Mouse (Mus musculus): ENCODE measurements around the gene Yars. TPM values are rescaled to one million over a fixed set of nuclear protein-coding genes. Genes with fewer than 3 reads are reported as not detected.

Yars gene
- 11.2 TPM for polyA plus RNA-seq (2014; fragmentation: Illumina TruSeq; extraction: RNeasy Lipid Tissue Mini Kit (QIAGEN cat#74804); ENCODE audit: low read depth, low replicate concordance)

DNA sequence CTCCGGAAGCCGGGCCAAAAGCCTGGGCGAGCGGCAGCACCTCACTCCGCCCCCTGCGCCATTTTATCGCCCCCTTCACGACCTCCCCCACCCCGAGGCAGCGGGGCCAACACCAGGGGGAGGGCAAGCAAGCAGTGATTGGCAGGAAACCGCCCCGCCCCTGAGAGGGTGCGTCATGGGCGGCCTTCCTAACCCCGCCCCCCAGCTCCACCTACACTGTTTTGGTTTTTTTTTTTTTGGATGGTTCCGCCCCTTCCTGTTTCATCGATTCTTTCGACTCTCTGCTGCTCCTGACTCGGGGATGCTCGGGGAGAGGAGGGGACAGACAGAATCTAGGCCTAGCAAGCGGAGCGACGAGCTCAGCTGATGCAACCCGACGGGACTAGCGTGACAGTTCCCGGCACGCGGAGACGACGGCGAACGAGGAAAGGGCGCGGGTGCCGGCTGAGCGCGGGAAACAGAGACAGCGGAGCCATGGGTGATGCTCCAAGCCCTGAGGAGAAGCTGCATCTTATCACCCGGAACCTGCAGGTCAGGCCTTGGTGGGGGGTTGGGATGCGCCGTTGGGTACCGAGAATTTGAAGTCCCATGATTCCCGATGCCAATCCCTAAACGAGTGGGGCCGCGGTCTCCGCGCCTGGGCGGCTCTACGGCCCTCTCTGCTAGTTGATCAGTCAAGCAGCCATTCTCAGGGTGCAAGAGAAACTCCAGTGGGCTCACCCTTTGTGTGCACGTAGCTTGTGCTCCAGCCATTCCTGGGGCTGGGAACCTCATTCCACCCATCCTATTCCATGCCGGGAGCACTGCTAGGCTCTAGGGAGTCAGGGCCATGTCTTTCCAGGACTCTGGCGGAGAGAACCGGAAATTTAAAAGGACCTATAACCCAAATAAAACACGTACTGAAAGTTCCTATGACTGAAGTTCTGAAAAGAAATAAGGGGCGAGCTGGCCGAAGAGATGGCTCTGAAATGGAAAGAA is at the start of gene Yars, which contains the start of gene S100pbp:
Gene Yars (plus strand): TSS at position 219 of the 978 bp plus-strand sequence.
Gene S100pbp (minus strand): TSS at position 186 of the 978 bp plus-strand sequence.

DNA sequence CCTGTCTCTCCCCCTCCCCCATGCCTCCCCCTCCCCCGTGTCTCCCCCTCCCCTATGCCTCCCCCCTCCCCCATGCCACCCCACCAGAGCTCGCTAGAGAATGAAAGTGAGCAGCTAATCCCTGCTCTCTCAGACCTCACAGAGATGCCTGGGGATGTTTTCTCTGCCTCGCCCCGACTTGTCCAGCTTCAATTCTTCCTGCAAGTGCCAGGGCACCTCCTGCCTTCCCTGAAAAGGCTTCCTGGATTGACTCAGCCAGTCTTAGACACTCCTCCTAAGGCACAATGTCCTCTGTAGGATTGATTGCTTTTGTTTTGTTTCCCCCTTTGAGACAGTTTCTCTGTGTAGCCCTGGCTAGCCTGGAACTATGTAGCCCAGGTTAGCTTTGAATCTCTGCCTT is 71.6 kb downstream of the Yars start, which contains the start of gene C77080:
Gene C77080 (minus strand): TSS at position 209 of the 400 bp plus-strand sequence.

Other genes starting within 250 kb of the Yars start
- 1.9 TPM for gene Azin2, start 227.3 kb upstream of the Yars start, polyA plus RNA-seq (2014; fragmentation: Illumina TruSeq; extraction: RNeasy Lipid Tissue Mini Kit (QIAGEN cat#74804); ENCODE audit: low read depth, low replicate concordance)
- gene Ak2, start 197.8 kb upstream of the Yars start, polyA plus RNA-seq (2014; fragmentation: Illumina TruSeq; extraction: RNeasy Lipid Tissue Mini Kit (QIAGEN cat#74804); ENCODE audit: low read depth, low replicate concordance) = 36.0 TPM
- gene Rnf19b, start 131.5 kb upstream of the Yars start, polyA plus RNA-seq (2014; fragmentation: Illumina TruSeq; extraction: RNeasy Lipid Tissue Mini Kit (QIAGEN cat#74804); ENCODE audit: low read depth, low replicate concordance) = 7.5 TPM
- gene Tmem54, start 84.2 kb upstream of the Yars start, polyA plus RNA-seq (2014; fragmentation: Illumina TruSeq; extraction: RNeasy Lipid Tissue Mini Kit (QIAGEN cat#74804); ENCODE audit: low read depth, low replicate concordance) = not detected
- gene Hpca, start 67.7 kb upstream of the Yars start, polyA plus RNA-seq (2014; fragmentation: Illumina TruSeq; extraction: RNeasy Lipid Tissue Mini Kit (QIAGEN cat#74804); ENCODE audit: low read depth, low replicate concordance) = 0.76 TPM
- gene Fndc5, start 52.8 kb upstream of the Yars start, polyA plus RNA-seq (2014; fragmentation: Illumina TruSeq; extraction: RNeasy Lipid Tissue Mini Kit (QIAGEN cat#74804); ENCODE audit: low read depth, low replicate concordance) = 2.0 TPM
- 55.9 TPM for gene S100pbp, start within 50 bp of the Yars start, polyA plus RNA-seq (2014; fragmentation: Illumina TruSeq; extraction: RNeasy Lipid Tissue Mini Kit (QIAGEN cat#74804); ENCODE audit: low read depth, low replicate concordance)
- 0.76 TPM for gene C77080, start 71.6 kb downstream of the Yars start, polyA plus RNA-seq (2014; fragmentation: Illumina TruSeq; extraction: RNeasy Lipid Tissue Mini Kit (QIAGEN cat#74804); ENCODE audit: low read depth, low replicate concordance)
- gene Sync, start 97.9 kb downstream of the Yars start, polyA plus RNA-seq (2014; fragmentation: Illumina TruSeq; extraction: RNeasy Lipid Tissue Mini Kit (QIAGEN cat#74804); ENCODE audit: low read depth, low replicate concordance) = not detected
- 217 TPM for gene Rbbp4, start 145.6 kb downstream of the Yars start, polyA plus RNA-seq (2014; fragmentation: Illumina TruSeq; extraction: RNeasy Lipid Tissue Mini Kit (QIAGEN cat#74804); ENCODE audit: low read depth, low replicate concordance)
- gene Zbtb8os, start 145.9 kb downstream of the Yars start, polyA plus RNA-seq (2014; fragmentation: Illumina TruSeq; extraction: RNeasy Lipid Tissue Mini Kit (QIAGEN cat#74804); ENCODE audit: low read depth, low replicate concordance) = 174 TPM
- gene Zbtb8a, start 188.4 kb downstream of the Yars start, polyA plus RNA-seq (2014; fragmentation: Illumina TruSeq; extraction: RNeasy Lipid Tissue Mini Kit (QIAGEN cat#74804); ENCODE audit: low read depth, low replicate concordance) = 0.99 TPM